Mouse (Mus musculus) MEL (cell line): ENCODE measurements around the gene Upf1. TPM values are rescaled to one million over a fixed set of nuclear protein-coding genes. Genes with fewer than 3 reads are reported as not detected.

ENCODE experiments used
- DNase-seq: peaks from one replicate; pipeline ENCODE4 v3.0.0; 2011; ENCODE audit warnings: low read depth, low spot score
- H3K27ac ChIP-seq: 2 replicates; pipeline ENCODE4 v1.5.1; 2012; ENCODE audit warnings: low read depth, mild to moderate bottlenecking, control low read depth, low read length, moderate library complexity; ENCODE audit not compliant: control insufficient read depth
- H3K27me3 ChIP-seq, 2 experiments: fragments of 150-350 bp in 1 of 2; sonication (generic) in 1 of 2; 2 replicates each; pipeline ENCODE4 v1.6.1; 2012; ENCODE audit warnings: low read length in 2 of 2, mild to moderate bottlenecking in 2 of 2, improper control_type of control experiment in 1 of 2, moderate library complexity in 1 of 2; ENCODE audit not compliant: insufficient read depth in 2 of 2, control insufficient read depth in 1 of 2
- H3K36me3 ChIP-seq, 2 experiments: 2 replicates each; pipeline ENCODE4 v1.6.1; 2012 to 2014; ENCODE audit warnings: low read length in 2 of 2, improper control_type of control experiment in 1 of 2, inconsistent platforms in 1 of 2, mild to moderate bottlenecking in 1 of 2; ENCODE audit not compliant: insufficient read depth in 2 of 2, control insufficient read depth in 1 of 2
- H3K4me1 ChIP-seq, 2 experiments: fragments of 150-350 bp in 1 of 2; sonication (generic) in 1 of 2; 2 replicates each; pipeline ENCODE4 v1.6.1; 2012; ENCODE audit warnings: low read length in 2 of 2, improper control_type of control experiment in 1 of 2, mild to moderate bottlenecking in 1 of 2; ENCODE audit not compliant: insufficient read depth in 2 of 2, control insufficient read depth in 1 of 2
- H3K4me3 ChIP-seq, 2 experiments: fragments of 150-350 bp in 1 of 2; sonication (generic) in 1 of 2; 2 replicates each; pipeline ENCODE4 v1.5.1; 2012; ENCODE audit warnings: low read depth in 2 of 2, low read length in 2 of 2, mild to moderate bottlenecking in 2 of 2, moderate library complexity in 2 of 2, control low read depth in 1 of 2, improper control_type of control experiment in 1 of 2; ENCODE audit not compliant: control insufficient read depth in 1 of 2, insufficient read depth in 1 of 2
- H3K79me2 ChIP-seq: 2 replicates; pipeline ENCODE4 v1.6.1; 2012; ENCODE audit warnings: mild to moderate bottlenecking, low read length, moderate library complexity; ENCODE audit not compliant: control insufficient read depth, poor library complexity, insufficient read depth
- H3K9ac ChIP-seq: 2 replicates; pipeline ENCODE4 v1.6.1; 2012; ENCODE audit warnings: low read depth, mild to moderate bottlenecking, control low read depth, low read length, moderate library complexity; ENCODE audit not compliant: control insufficient read depth, poor library complexity, severe bottlenecking
- H3K9me3 ChIP-seq: fragments of 150-350 bp; sonication (generic); replicated peaks from 2 replicates; pipeline ENCODE4 v1.6.1; 2012; ENCODE audit warnings: mild to moderate bottlenecking, low read length, improper control_type of control experiment, moderate library complexity; ENCODE audit not compliant: insufficient read depth
- BHLHE40 ChIP-seq: IDR thresholded peaks from 2 replicates; pipeline ENCODE4 v1.6.1; 2012; ENCODE audit warnings: low read depth, mild to moderate bottlenecking, inconsistent platforms, low read length, improper control_type of control experiment, borderline replicate concordance
- CHD2 ChIP-seq: IDR thresholded peaks from 2 replicates; pipeline ENCODE4 v1.6.1; 2011; ENCODE audit warnings: low read length, improper control_type of control experiment
- E2F4 ChIP-seq: IDR thresholded peaks from 2 replicates; pipeline ENCODE4 v1.6.1; 2011; ENCODE audit warnings: low read depth, low read length, improper control_type of control experiment, borderline replicate concordance
- ELF1 ChIP-seq: IDR thresholded peaks from 2 replicates; pipeline ENCODE4 v1.6.1; 2014; ENCODE audit warnings: low read depth, mild to moderate bottlenecking, inconsistent platforms, low read length, improper control_type of control experiment, moderate library complexity
- ETS1 ChIP-seq: IDR thresholded peaks from 2 replicates; pipeline ENCODE4 v1.6.1; 2012; ENCODE audit warnings: low read depth, mild to moderate bottlenecking, inconsistent platforms, low read length, improper control_type of control experiment, moderate library complexity
- HCFC1 ChIP-seq: IDR thresholded peaks from 2 replicates; pipeline ENCODE4 v1.6.1; 2012; ENCODE audit warnings: low read depth, mild to moderate bottlenecking, inconsistent platforms, low read length, improper control_type of control experiment, moderate library complexity
- KAT2A ChIP-seq: conservative IDR thresholded peaks from 2 replicates; pipeline ENCODE4 v1.6.1; 2012; ENCODE audit warnings: low read depth, low read length, improper control_type of control experiment, inconsistent platforms
- MEF2A ChIP-seq: IDR thresholded peaks from 2 replicates; pipeline ENCODE4 v1.6.1; 2014; ENCODE audit warnings: low read depth, mild to moderate bottlenecking, inconsistent platforms, low read length, improper control_type of control experiment; ENCODE audit not compliant: poor library complexity, insufficient replicate concordance, severe bottlenecking; ENCODE audit errors: extremely low read depth
- MYC ChIP-seq: IDR thresholded peaks from 2 replicates; pipeline ENCODE4 v1.6.1; 2011; ENCODE audit warnings: low read depth, mild to moderate bottlenecking, low read length, improper control_type of control experiment, moderate library complexity
- NELFE ChIP-seq: IDR thresholded peaks from 2 replicates; pipeline ENCODE4 v1.6.1; 2011; ENCODE audit warnings: low read depth, low read length, improper control_type of control experiment
- NRF1 ChIP-seq: IDR thresholded peaks from 2 replicates; pipeline ENCODE4 v1.6.1; 2014; ENCODE audit warnings: low read depth, mild to moderate bottlenecking, inconsistent platforms, low read length, improper control_type of control experiment, moderate library complexity; ENCODE audit not compliant: poor library complexity, insufficient read depth, severe bottlenecking
- SIN3A ChIP-seq: IDR thresholded peaks from 2 replicates; pipeline ENCODE4 v1.6.1; 2012; ENCODE audit warnings: low read length, improper control_type of control experiment, inconsistent platforms
- TBP ChIP-seq: IDR thresholded peaks from 2 replicates; pipeline ENCODE4 v1.8.0; 2011; ENCODE audit warnings: low read depth, low read length, improper control_type of control experiment
- USF1 ChIP-seq: IDR thresholded peaks from 2 replicates; pipeline ENCODE4 v1.6.1; 2014; ENCODE audit warnings: low read depth, mild to moderate bottlenecking, inconsistent platforms, low read length, improper control_type of control experiment, moderate library complexity
- ZNF384 ChIP-seq: IDR thresholded peaks from 2 replicates; pipeline ENCODE4 v1.6.1; 2012; ENCODE audit warnings: low read depth, mild to moderate bottlenecking, inconsistent platforms, low read length, improper control_type of control experiment
- polyA plus RNA-seq, 2 experiments: library from polyadenylated mRNA; stranded (reverse) in 1 of 2; unstranded in 1 of 2; fragments of >175 nt in 1 of 2; fragments of >200 nt in 1 of 2; gene quantifications; 2 replicates each; pipeline versions ENCODE4 v1.2.1 to v1.2.4; 2012; ENCODE audit warnings: low replicate concordance in 2 of 2, low read depth in 1 of 2; ENCODE audit not compliant: insufficient read length in 2 of 2, insufficient read depth in 1 of 2, missing spikeins in 1 of 2
- total RNA-seq: library from RNA; depleted of rRNA; stranded (reverse); fragments of 300-350 nt; gene quantifications from 2 replicates; pipeline ENCODE4 v1.2.3, GENCODE M21; 2012

Upf1 gene
- total and polyA plus RNA-seq, 3 experiments, result 55.4 to 289 (median 89.5) TPM

DNA sequence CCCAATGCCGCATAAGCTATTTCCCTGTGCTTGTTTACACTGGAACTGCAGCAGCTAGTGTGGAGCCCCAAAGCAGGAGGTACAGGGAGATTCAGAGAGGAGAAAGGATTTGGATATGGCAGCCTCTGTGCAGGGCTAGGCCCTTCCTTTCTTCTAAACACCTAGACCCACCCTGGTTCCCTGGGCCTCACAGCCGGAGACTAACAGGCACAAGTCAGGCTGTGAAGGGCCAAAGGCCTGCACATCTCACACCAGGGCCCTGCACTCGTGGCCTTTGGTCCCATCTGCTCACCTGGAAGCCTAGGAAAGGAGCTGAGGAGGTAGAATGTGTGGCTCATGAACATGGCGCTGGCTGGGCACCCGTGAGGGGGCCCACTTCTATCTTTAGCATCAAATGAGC lies 43.1 kb upstream of the Upf1 start:
- H3K4me3 ChIP-seq, result no peak overlapping the region
- H3K4me1 ChIP-seq, result no peaks in the 10 kb centered on the region
- no peak overlapping the region for H3K27ac ChIP-seq
- H3K9me3 ChIP-seq, result no peaks in the 10 kb centered on the region
- H3K27me3 ChIP-seq, result no peaks in the 10 kb centered on the region
- no peak overlapping the region for H3K9ac ChIP-seq
- DNase-seq, result no peak
- no peaks in the 10 kb centered on the region; a peak in 1 of 4 replicates for H3K36me3 ChIP-seq
- H3K79me2 ChIP-seq, result no peaks in the 10 kb centered on the region
- TF ChIP-seq BHLHE40 (no peak), HCFC1 (no peak), SIN3A (no peak), ELF1 (no peak), USF1 (no peak), ETS1 (no peak)
- TF ChIP-seq, all 39 proteins: peak for 0

DNA sequence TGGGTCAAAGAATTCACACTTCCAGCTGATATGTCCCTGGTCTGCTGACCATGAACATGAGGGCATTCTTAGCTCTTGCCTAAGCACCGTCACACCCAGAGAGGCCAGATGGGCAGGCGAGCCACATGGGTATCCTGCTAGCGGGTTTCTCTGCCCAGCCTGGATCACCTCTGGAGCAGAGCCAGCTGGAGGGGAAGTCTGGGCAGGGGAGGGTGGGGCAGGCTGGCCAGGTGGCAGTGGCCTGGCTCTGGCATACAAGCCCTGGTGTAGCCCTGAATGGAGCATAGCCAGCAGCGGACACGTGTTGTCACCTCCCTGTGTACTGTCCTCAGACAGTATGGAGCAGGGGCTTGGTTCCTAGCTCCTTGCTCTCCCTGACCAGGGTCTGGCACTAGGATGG lies 42.6 kb upstream of the Upf1 start:
- H3K4me1 ChIP-seq, result no peaks in the 10 kb centered on the region
- TF ChIP-seq NELFE (no peak), MEF2A (no peak), MYC (no peak), TBP (no peak), KAT2A (no peak), CHD2 (no peak), NRF1 (no peak), E2F4 (no peak), ZNF384 (no peak)
- H3K79me2 ChIP-seq, result no peaks in the 10 kb centered on the region
- no peak overlapping the region for H3K4me3 ChIP-seq
- H3K27ac ChIP-seq, result no peak overlapping the region
- no peak overlapping the region for H3K9ac ChIP-seq
- DNase-seq, result no peak
- H3K27me3 ChIP-seq, result no peaks in the 10 kb centered on the region
- H3K9me3 ChIP-seq, result no peaks in the 10 kb centered on the region
- H3K36me3 ChIP-seq, result no peaks in the 10 kb centered on the region; a peak in 1 of 4 replicates
